Mouse (Mus musculus): ENCODE results near the gene Phxr2.

GRCm38 (mm10) chr10:99083431-99084003, 42.6 kb downstream of the Phxr2 start:
- TF ChIP-seq POLR2A (IDR thresholded peaks at IDR 0.05; ENCODE audit: insufficient read length, low read depth) (no peak), MYOG (IDR thresholded peaks at IDR 0.05; ENCODE audit: control insufficient read depth in 1 of 3, insufficient read depth in 1 of 3, insufficient read length in 2 of 3, low read depth in 2 of 3) (no peak), E2F4 (IDR thresholded peaks at IDR 0.05; ENCODE audit: insufficient read depth) (no peak), POLR2AphosphoS2 (IDR thresholded peaks at IDR 0.05; ENCODE audit: insufficient read length, low read depth) (no peak)
